Mouse (Mus musculus) heart, embryonic 15.5 days (tissue): Measurements from ENCODE around the gene Fzd5. TPM values are rescaled to one million over a fixed set of nuclear protein-coding genes. Genes with fewer than 3 reads are reported as not detected.
A peak's percentile ranks its signal among the peaks of the same experiment; 100 is the strongest.

Experiments used
- ATAC-seq: fragments of 200-750 bp; cut with Nextera tagmentation; replicated peaks from 2 replicates; pipeline ENCODE4 v1.8.0; 2017; ENCODE audit warnings: low read depth, moderate TSS enrichment; ENCODE audit not compliant: insufficient number of reproducible peaks, insufficient read depth, low FRiP score
- H3K27ac ChIP-seq: fragments of 300-500 bp; sonication (generic); 2 replicates; pipeline ENCODE4 v1.5.1; 2015; ENCODE audit warnings: mild to moderate bottlenecking, inconsistent platforms
- H3K27me3 ChIP-seq: fragments of 300-500 bp; sonication (generic); 2 replicates; pipeline ENCODE4 v1.6.1; 2015; ENCODE audit warnings: inconsistent platforms
- H3K36me3 ChIP-seq: fragments of 300-500 bp; sonication (generic); 2 replicates; pipeline ENCODE4 v1.6.1; 2015; ENCODE audit warnings: mild to moderate bottlenecking, inconsistent platforms
- H3K4me1 ChIP-seq: fragments of 300-500 bp; sonication (generic); replicated peaks from 2 replicates; pipeline ENCODE4 v1.6.1; 2015; ENCODE audit warnings: inconsistent platforms
- H3K4me2 ChIP-seq: fragments of 300-500 bp; sonication (generic); 2 replicates; pipeline ENCODE4 v1.6.1; 2015; ENCODE audit warnings: inconsistent platforms, mild to moderate bottlenecking, moderate library complexity
- H3K4me3 ChIP-seq: fragments of 300-500 bp; sonication (generic); 2 replicates; pipeline ENCODE4 v1.5.1; 2015; ENCODE audit warnings: mild to moderate bottlenecking, inconsistent platforms
- H3K9ac ChIP-seq: fragments of 300-500 bp; sonication (generic); 2 replicates; pipeline ENCODE4 v1.6.1; 2015; ENCODE audit warnings: mild to moderate bottlenecking, inconsistent platforms
- H3K9me3 ChIP-seq: fragments of 300-500 bp; sonication (generic); replicated peaks from 2 replicates; pipeline ENCODE4 v1.6.1; 2016; ENCODE audit warnings: inconsistent platforms
- WGBS: fragments of 180-500 bp; shearing (Covaris S2); methylation state at CpG from one replicate; pipeline ENCODE4 v1.1.7; 2015; ENCODE audit warnings: mixed read lengths; 5-methylcytosine and 5-hydroxymethylcytosine counted together
- polyA plus RNA-seq: library from polyadenylated mRNA; unstranded; fragments of >200 nt; fragmentation: Nextera tagmentation; extraction: Ambion mirVana; gene quantifications from 2 replicates; pipeline ENCODE4 v1.2.1, GENCODE M21; 2015

Gene Fzd5
- polyA plus RNA-seq, 1 experiment from 2014 or later: 1.5 TPM

GRCm38 (mm10) chr1:64733453-64734245 lies 3.9 kb downstream of the Fzd5 start:
- no peak overlapping the region for H3K27ac ChIP-seq
- H3K9ac ChIP-seq: no peak overlapping the region
- H3K36me3 ChIP-seq: 0 out of 2 replicates have a peak, but pooled peaks cover 2% of the 10 kb centered on the region
- H3K9me3 ChIP-seq: no peaks in the 10 kb centered on the region
- WGBS: 70% methylated on average over 11 of the region's 11 CpGs
- no peak overlapping the region for H3K4me3 ChIP-seq
- H3K4me2 ChIP-seq: peak overlapping the region; percentile 94; the same call in 1 of the 2 replicates
- ATAC-seq: no peak
- H3K4me1 ChIP-seq: peaks cover 50% of the 10 kb centered on the region
- H3K27me3 ChIP-seq: peaks cover 10% of the 10 kb centered on the region; the same call in 1 of the 2 replicates

GRCm38 (mm10) chr1:64732637-64733200 lies 4.8 kb downstream of the Fzd5 start:
- Histone ChIP-seq H3K4me2 (no peak overlapping the region), H3K4me3 (no peak overlapping the region), H3K4me1 (peaks cover 47% of the 10 kb centered on the region), H3K9ac (no peak overlapping the region), H3K27ac (no peak overlapping the region), H3K36me3 (0 out of 2 replicates have a peak, but pooled peaks cover 2% of the 10 kb centered on the region), H3K27me3 (peaks cover 10% of the 10 kb centered on the region; the same call in 1 of the 2 replicates), H3K9me3 (no peaks in the 10 kb centered on the region)
- ATAC-seq: no peak
- WGBS: 66% methylated on average over 7 of the region's 7 CpGs

GRCm38 (mm10) chr1:64732161-64732560 lies 5.4 kb downstream of the Fzd5 start:
- no peak overlapping the region for H3K27ac ChIP-seq
- 42% methylated on average over 10 of the region's 10 CpGs for WGBS
- peak overlapping the region; percentile 15; the same call in 1 of the 2 replicates for H3K4me2 ChIP-seq
- no peaks in the 10 kb centered on the region for H3K9me3 ChIP-seq
- H3K4me1 ChIP-seq: peaks cover 47% of the 10 kb centered on the region
- peaks cover 10% of the 10 kb centered on the region; the same call in 1 of the 2 replicates for H3K27me3 ChIP-seq
- no peak overlapping the region for H3K4me3 ChIP-seq
- H3K36me3 ChIP-seq: 0 out of 2 replicates have a peak, but pooled peaks cover 2% of the 10 kb centered on the region
- ATAC-seq: no peak
- H3K9ac ChIP-seq: peak overlapping the region; percentile 38; the same call in 1 of the 2 replicates

GRCm38 (mm10) chr1:64731341-64732020 lies 6.1 kb downstream of the Fzd5 start:
- Histone ChIP-seq H3K4me1 (peaks cover 44% of the 10 kb centered on the region), H3K4me3 (no peak overlapping the region), H3K27ac (no peak overlapping the region), H3K27me3 (peaks cover 10% of the 10 kb centered on the region; the same call in 1 of the 2 replicates), H3K36me3 (0 out of 2 replicates have a peak, but pooled peaks cover 2% of the 10 kb centered on the region), H3K9ac (no peak overlapping the region), H3K4me2 (no peak overlapping the region), H3K9me3 (no peaks in the 10 kb centered on the region)
- ATAC-seq: no peak
- 76% methylated on average over 16 of the region's 16 CpGs for WGBS

GRCm38 (mm10) chr1:64730046-64730445 lies 7.5 kb downstream of the Fzd5 start:
- 68% methylated on average over 4 of the region's 4 CpGs for WGBS
- no peak overlapping the region for H3K4me2 ChIP-seq
- H3K27me3 ChIP-seq: peaks cover 2% of the 10 kb centered on the region; the same call in 1 of the 2 replicates
- peaks cover 2% of the 10 kb centered on the region; the same call in 1 of the 2 replicates for H3K36me3 ChIP-seq
- no peak overlapping the region for H3K4me3 ChIP-seq
- H3K4me1 ChIP-seq: peaks cover 30% of the 10 kb centered on the region
- H3K9ac ChIP-seq: no peak overlapping the region
- no peak for ATAC-seq
- H3K27ac ChIP-seq: no peak overlapping the region
- H3K9me3 ChIP-seq: no peaks in the 10 kb centered on the region

- Histone ChIP-seq H3K36me3 (peaks cover 9% of the 10 kb centered on the region), H3K27ac (no peak overlapping the region), H3K9ac (no peak overlapping the region), H3K9me3 (no peaks in the 10 kb centered on the region), H3K4me3 (no peak overlapping the region), H3K27me3 (no peaks in the 10 kb centered on the region), H3K4me2 (no peak overlapping the region), H3K4me1 (peaks cover 21% of the 10 kb centered on the region)
- no peak for ATAC-seq
- WGBS: 66% methylated on average over 10 of the region's 10 CpGs
Measured at GRCm38 (mm10) chr1:64721034-64721587, 16.4 kb downstream of the Fzd5 start.

- Histone ChIP-seq H3K9ac (no peak overlapping the region), H3K4me1 (peaks cover 34% of the 10 kb centered on the region), H3K9me3 (no peaks in the 10 kb centered on the region), H3K4me2 (no peak overlapping the region), H3K4me3 (no peak overlapping the region), H3K36me3 (peaks cover 20% of the 10 kb centered on the region), H3K27me3 (no peaks in the 10 kb centered on the region), H3K27ac (no peak overlapping the region)
- no peak for ATAC-seq
Measured at GRCm38 (mm10) chr1:64717504-64717903, 20.0 kb downstream of the Fzd5 start.

GRCm38 (mm10) chr1:64716589-64717304 lies 20.8 kb downstream of the Fzd5 start:
- peak; percentile 69; the same call in 1 of the 2 replicates for ATAC-seq
- peak overlapping the region; percentile 54 for H3K27ac ChIP-seq

GRCm38 (mm10) chr1:64715458-64715857 lies 22.1 kb downstream of the Fzd5 start:
- Histone ChIP-seq H3K27me3 (no peaks in the 10 kb centered on the region), H3K9ac (no peak overlapping the region), H3K4me2 (no peak overlapping the region), H3K27ac (no peak overlapping the region), H3K4me3 (no peak overlapping the region), H3K36me3 (peaks cover 15% of the 10 kb centered on the region; the same call in 1 of the 2 replicates), H3K9me3 (no peaks in the 10 kb centered on the region), H3K4me1 (peaks cover 30% of the 10 kb centered on the region)
- ATAC-seq: no peak
- WGBS: 41% methylated on average over 2 of the region's 2 CpGs

More at GRCm38 (mm10) chr1:64716589-64717304, 20.8 kb downstream of the Fzd5 start:
- Histone ChIP-seq H3K4me3 (no peak overlapping the region), H3K9me3 (no peaks in the 10 kb centered on the region), H3K27me3 (no peaks in the 10 kb centered on the region), H3K36me3 (peaks cover 15% of the 10 kb centered on the region; the same call in 1 of the 2 replicates), H3K9ac (no peak overlapping the region), H3K4me1 (peaks cover 34% of the 10 kb centered on the region), H3K4me2 (no peak overlapping the region)
- 50% methylated on average over 7 of the region's 7 CpGs for WGBS

GRCm38 (mm10) chr1:64712006-64712760 lies 25.4 kb downstream of the Fzd5 start:
- Histone ChIP-seq H3K4me1 (peaks cover 22% of the 10 kb centered on the region), H3K9ac (no peak overlapping the region), H3K4me2 (no peak overlapping the region), H3K9me3 (no peaks in the 10 kb centered on the region), H3K27me3 (no peaks in the 10 kb centered on the region), H3K27ac (no peak overlapping the region), H3K4me3 (no peak overlapping the region), H3K36me3 (peaks cover 15% of the 10 kb centered on the region; the same call in 1 of the 2 replicates)
- no peak for ATAC-seq
- 76% methylated on average over 14 of the region's 14 CpGs for WGBS
